12 mouse cellular contexts compared by ENCODE assay signal in genomic region chr1:23495412-23495811, GRCm38 (mm10).
DNase-seq lines count a peak whose midpoint lies in the region; ATAC-seq and TF ChIP-seq lines count a peak whose summit lies in the region.
"Had no signal": no experiment of that assay in that cellular context is flagged by ENCODE, and none has a peak within 500 bp of the region (broad histone marks: within the 10 kb centered on the region; RNA-seq: fewer than 3 reads in every experiment).

No protein-coding gene starts in this region.

- H3K36me3 ChIP-seq in forebrain, embryonic 12.5 days (replicated peaks) = no peaks in the 10 kb centered on the region
- no peaks in the 10 kb centered on the region for H3K36me3 ChIP-seq in forebrain, embryonic 11.5 days (ENCODE audit: control insufficient read depth, insufficient read depth, low read length)
- H3K36me3 ChIP-seq in liver, embryonic 14.5 days (replicated peaks; ENCODE audit: control insufficient read depth, insufficient read depth, low read depth) = no peaks in the 10 kb centered on the region
- H3K36me3 ChIP-seq in liver, embryonic 12.5 days = no peaks in the 10 kb centered on the region
- H3K36me3 ChIP-seq: liver, embryonic 13.5 days; neural tube, embryonic 13.5 days had no signal

- no peak for DNase-seq in forebrain, embryonic 11.5 days (ENCODE audit: low spot score)
- DNase-seq in liver, embryonic 14.5 days (ENCODE audit: low read depth in 3 of 3, low spot score in 3 of 3) = peak; percentile 4 to 20 (median 15)
- peak; percentile 65 for DNase-seq in brain, adult 2 months (ENCODE audit: low read depth, low spot score)
- DNase-seq in adrenal gland, postnatal 25 days = no peak
- DNase-seq in natural killer cell, adult 2 months (ENCODE audit: low spot score in 2 of 2) = no peak
- DNase-seq: kidney, postnatal 25 days; liver, embryonic 13.5 days had no signal

- TF ChIP-seq CTCF in liver, embryonic 14.5 days (IDR thresholded peaks at IDR 0.05; ENCODE audit: low read depth) = no peak; the same call in 1 of the 2 replicates

- H3K4me2 ChIP-seq in forebrain, embryonic 12.5 days = no peak overlapping the region
- H3K4me2 ChIP-seq in forebrain, embryonic 11.5 days (ENCODE audit: low read depth, low read length, severe bottlenecking) = no peak overlapping the region
- H3K4me2 ChIP-seq in liver, embryonic 14.5 days (ENCODE audit: low read depth) = no peak overlapping the region
- H3K4me2 ChIP-seq in liver, embryonic 12.5 days = no peak overlapping the region
- H3K4me2 ChIP-seq: liver, embryonic 13.5 days; neural tube, embryonic 13.5 days had no signal

- H3K27ac ChIP-seq in forebrain, embryonic 12.5 days = no peak overlapping the region
- H3K27ac ChIP-seq in forebrain, embryonic 11.5 days (ENCODE audit: low read depth, low read length) = no peak overlapping the region
- no peak overlapping the region for H3K27ac ChIP-seq in liver, embryonic 14.5 days
- H3K27ac ChIP-seq in liver, embryonic 12.5 days = no peak overlapping the region
- H3K27ac ChIP-seq: liver, embryonic 13.5 days; neural tube, embryonic 13.5 days had no signal

- WGBS in forebrain, embryonic 12.5 days = 51% methylated on average over 4 of the region's 4 CpGs
- WGBS in forebrain, embryonic 11.5 days = 53% methylated on average over 4 of the region's 4 CpGs
- 32% methylated on average over 4 of the region's 4 CpGs for whole genome bisulfite sequencing in liver, embryonic 14.5 days (ENCODE audit: insufficient replicate concordance)
- WGBS in liver, embryonic 12.5 days (ENCODE audit: insufficient replicate concordance) = 38% methylated on average over 4 of the region's 4 CpGs

- ATAC-seq in forebrain, embryonic 12.5 days (ENCODE audit: low FRiP score) = peak; percentile 33; the same call in 1 of the 2 replicates
- ATAC-seq in forebrain, embryonic 11.5 days (replicated peaks; ENCODE audit: low FRiP score) = no peak
- no peak for ATAC-seq in liver, embryonic 14.5 days (ENCODE audit: insufficient read depth)
- ATAC-seq in liver, embryonic 12.5 days = no peak
- ATAC-seq in neutrophil, adult 5-6 weeks (ENCODE audit: extremely low read depth, insufficient number of reproducible peaks, low FRiP score, poor library complexity, severe bottlenecking) = 0 out of 2 replicates have a peak, but pooled peaks have one; percentile 36
- ATAC-seq: CD4-positive, CD25-positive, alpha-beta regulatory T cell, adult 4 months had no signal

- H3K4me1 ChIP-seq in forebrain, embryonic 12.5 days = 0 out of 2 replicates have a peak, but pooled peaks cover 3% of the 10 kb centered on the region
- H3K4me1 ChIP-seq in forebrain, embryonic 11.5 days (replicated peaks; ENCODE audit: control insufficient read depth, insufficient read depth, low read length) = no peaks in the 10 kb centered on the region
- H3K4me1 ChIP-seq in liver, embryonic 14.5 days (replicated peaks; ENCODE audit: control insufficient read depth in 2 of 2, insufficient read depth in 2 of 2, low read length in 1 of 2) = no peaks in the 10 kb centered on the region
- H3K4me1 ChIP-seq in liver, embryonic 12.5 days = no peaks in the 10 kb centered on the region
- H3K4me1 ChIP-seq: liver, embryonic 13.5 days had no signal

- H3K4me3 ChIP-seq in forebrain, embryonic 12.5 days (replicated peaks) = no peak overlapping the region
- H3K4me3 ChIP-seq in forebrain, embryonic 11.5 days (ENCODE audit: low read depth, low read length) = no peak overlapping the region
- H3K4me3 ChIP-seq in liver, embryonic 14.5 days (ENCODE audit: insufficient read depth in 1 of 2, low read depth in 2 of 2, low read length in 2 of 2) = no peak overlapping the region
- H3K4me3 ChIP-seq in liver, embryonic 12.5 days = no peak overlapping the region
- H3K4me3 ChIP-seq: liver, embryonic 13.5 days; neural tube, embryonic 13.5 days had no signal

- no peak overlapping the region for H3K9ac ChIP-seq in forebrain, embryonic 12.5 days
- H3K9ac ChIP-seq in forebrain, embryonic 11.5 days (ENCODE audit: low read length) = no peak overlapping the region
- no peak overlapping the region for H3K9ac ChIP-seq in liver, embryonic 14.5 days (replicated peaks)
- H3K9ac ChIP-seq in liver, embryonic 12.5 days = no peak overlapping the region
- H3K9ac ChIP-seq: liver, embryonic 13.5 days; neural tube, embryonic 13.5 days had no signal

- no peaks in the 10 kb centered on the region for H3K27me3 ChIP-seq in forebrain, embryonic 12.5 days
- no peaks in the 10 kb centered on the region for H3K27me3 ChIP-seq in forebrain, embryonic 11.5 days (ENCODE audit: control insufficient read depth, insufficient read depth, low read length)
- no peaks in the 10 kb centered on the region for H3K27me3 ChIP-seq in liver, embryonic 14.5 days (ENCODE audit: control insufficient read depth, insufficient read depth, low read length)
- no peaks in the 10 kb centered on the region for H3K27me3 ChIP-seq in liver, embryonic 12.5 days (replicated peaks)
- H3K27me3 ChIP-seq: liver, embryonic 13.5 days; neural tube, embryonic 13.5 days had no signal

- H3K9me3 ChIP-seq in forebrain, embryonic 12.5 days = no peaks in the 10 kb centered on the region; the same call in 1 of the 2 replicates
- H3K9me3 ChIP-seq in forebrain, embryonic 11.5 days (ENCODE audit: control insufficient read depth, low read length) = no peaks in the 10 kb centered on the region
- H3K9me3 ChIP-seq in liver, embryonic 14.5 days (ENCODE audit: control insufficient read depth, low read length) = no peaks in the 10 kb centered on the region
- H3K9me3 ChIP-seq in liver, embryonic 12.5 days (replicated peaks) = no peaks in the 10 kb centered on the region
- H3K9me3 ChIP-seq: liver, embryonic 13.5 days; neural tube, embryonic 13.5 days had no signal

- TF ChIP-seq EP300 in liver, embryonic 14.5 days (IDR thresholded peaks at IDR 0.05; ENCODE audit: low read depth) = no peak

Comparison
In these comparisons a context has a peak if more than half of its experiments do, and no peak if none do; other contexts are left out.
1. ATAC-seq: peak in forebrain, embryonic 12.5 days (single experiment) and neutrophil, adult 5-6 weeks (single experiment); none in forebrain, embryonic 11.5 days (single experiment), liver, embryonic 14.5 days (single experiment) and liver, embryonic 12.5 days (single experiment).
2. DNase-seq: peak in liver, embryonic 14.5 days (3 of 3) and brain, adult 2 months (single experiment); none in forebrain, embryonic 11.5 days (single experiment), adrenal gland, postnatal 25 days (single experiment) and natural killer cell, adult 2 months (0 of 2).